Mouse (Mus musculus) thymus, adult 2 months (tissue): ENCODE data around the gene Cnnm3. TPM values are rescaled to one million over a fixed set of nuclear protein-coding genes. Genes with fewer than 3 reads are reported as not detected.

Experiments used
- DNase-seq: peaks from one replicate; pipeline ENCODE4 v3.0.0; 2021
- H3K27ac ChIP-seq: fragments of 200-500 bp; 2 replicates; pipeline ENCODE4 v1.5.1; 2012; ENCODE audit warnings: low read length, control low read depth; ENCODE audit not compliant: control insufficient read depth, insufficient read depth
- H3K27me3 ChIP-seq: fragments of 200-500 bp; 2 replicates; pipeline ENCODE4 v1.6.1; 2012; ENCODE audit warnings: mild to moderate bottlenecking, low read length, moderate library complexity, mixed read lengths; ENCODE audit not compliant: control insufficient read depth, insufficient read depth
- H3K36me3 ChIP-seq: fragments of 200-500 bp; 2 replicates; pipeline ENCODE4 v1.6.1; 2012; ENCODE audit warnings: mild to moderate bottlenecking, low read length, moderate library complexity; ENCODE audit not compliant: control insufficient read depth, insufficient read depth
- H3K4me1 ChIP-seq: fragments of 200-500 bp; replicated peaks from 2 replicates; pipeline ENCODE4 v1.6.1; 2012; ENCODE audit warnings: low read length; ENCODE audit not compliant: control insufficient read depth, insufficient read depth
- H3K4me3 ChIP-seq: fragments of 200-500 bp; 2 replicates; pipeline ENCODE4 v1.5.1; 2012; ENCODE audit warnings: mild to moderate bottlenecking, low read length, control low read depth, moderate library complexity; ENCODE audit not compliant: control insufficient read depth, insufficient read depth
- CTCF ChIP-seq: fragments of 200-500 bp; IDR thresholded peaks from 2 replicates; pipeline ENCODE4 v1.5.1; 2012; ENCODE audit warnings: mild to moderate bottlenecking, control low read depth, low read length, moderate library complexity, borderline replicate concordance; ENCODE audit not compliant: control insufficient read depth, poor library complexity, insufficient read depth; ENCODE audit errors: extremely low read depth
- POLR2A ChIP-seq: fragments of 200-500 bp; IDR thresholded peaks from 2 replicates; pipeline ENCODE4 v1.6.1; 2012; ENCODE audit warnings: mild to moderate bottlenecking, low read length, control low read depth, moderate library complexity; ENCODE audit not compliant: control insufficient read depth, poor library complexity, insufficient read depth; ENCODE audit errors: extremely low read depth
- WGBS: fragments of 180-500 bp; shearing (Covaris S2); methylation state at CpG from one replicate; pipeline ENCODE4 v1.1.7; 2018; 5-methylcytosine and 5-hydroxymethylcytosine counted together
- polyA plus RNA-seq: library from polyadenylated mRNA; depleted of rRNA; stranded (reverse); fragments of >200 nt; gene quantifications from 2 replicates; pipeline ENCODE4 v1.2.3, GENCODE M21; 2012

Gene Cnnm3
- polyA plus RNA-seq, 1 experiment: 51.2 TPM

DNA sequence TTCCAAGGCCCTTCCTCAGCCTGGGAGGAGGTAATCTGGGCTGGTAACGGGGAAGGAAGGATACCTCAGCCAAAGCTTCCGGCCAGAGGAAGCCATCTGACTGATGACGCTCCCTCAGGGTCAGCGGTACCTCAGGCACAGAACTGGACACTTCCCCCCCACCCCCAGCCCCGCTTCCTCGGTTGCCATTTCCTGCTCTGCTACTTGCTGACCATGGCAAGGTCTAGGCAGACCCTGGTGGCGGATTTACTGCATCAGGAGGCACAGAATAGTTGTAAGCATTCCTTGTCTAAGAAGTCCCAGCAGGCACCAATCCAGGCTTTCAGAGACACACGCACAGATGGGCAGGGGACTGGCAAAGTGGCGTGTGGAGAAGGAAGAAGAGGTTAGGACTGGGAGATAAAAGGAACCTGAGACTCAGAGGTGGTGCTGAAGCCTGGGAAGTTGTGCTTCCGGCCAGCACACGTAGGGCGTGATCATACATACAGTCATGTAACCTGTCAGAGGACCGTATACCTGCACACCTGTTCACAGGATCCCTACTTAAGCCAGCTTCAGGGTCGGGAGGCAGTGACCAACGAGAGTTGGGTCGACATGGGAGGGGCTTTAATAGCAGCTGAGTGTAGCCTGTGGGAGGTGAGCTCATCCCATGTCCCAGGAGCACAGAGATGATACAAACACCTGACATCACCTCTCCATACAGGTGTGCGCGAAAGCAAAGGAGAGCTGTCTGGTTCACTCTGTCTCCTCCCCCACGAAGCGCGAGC lies 43.1 kb downstream of the Cnnm3 start:
- no peak for TF ChIP-seq CTCF
- no peak for TF ChIP-seq POLR2A
- Histone ChIP-seq H3K36me3 (no peaks in the 10 kb centered on the region), H3K27me3 (no peaks in the 10 kb centered on the region; the same call in 1 of the 2 replicates), H3K27ac (no peak overlapping the region), H3K4me1 (peaks cover 37% of the 10 kb centered on the region), H3K4me3 (no peak overlapping the region)
- no peak for DNase-seq
- 89% methylated on average over 21 of the region's 21 CpGs for WGBS

GRCm38 (mm10) chr1:36555798-36556395 lies 44.2 kb downstream of the Cnnm3 start:
- peaks cover 39% of the 10 kb centered on the region for H3K4me1 ChIP-seq
- H3K27ac ChIP-seq: no peak overlapping the region
- H3K36me3 ChIP-seq: no peaks in the 10 kb centered on the region
- WGBS: 43% methylated on average over 8 of the region's 8 CpGs
- peak; percentile 16 for DNase-seq
- no peak for TF ChIP-seq POLR2A
- no peak for TF ChIP-seq CTCF
- peak overlapping the region; percentile 57 for H3K4me3 ChIP-seq
- H3K27me3 ChIP-seq: no peaks in the 10 kb centered on the region; the same call in 1 of the 2 replicates

DNA sequence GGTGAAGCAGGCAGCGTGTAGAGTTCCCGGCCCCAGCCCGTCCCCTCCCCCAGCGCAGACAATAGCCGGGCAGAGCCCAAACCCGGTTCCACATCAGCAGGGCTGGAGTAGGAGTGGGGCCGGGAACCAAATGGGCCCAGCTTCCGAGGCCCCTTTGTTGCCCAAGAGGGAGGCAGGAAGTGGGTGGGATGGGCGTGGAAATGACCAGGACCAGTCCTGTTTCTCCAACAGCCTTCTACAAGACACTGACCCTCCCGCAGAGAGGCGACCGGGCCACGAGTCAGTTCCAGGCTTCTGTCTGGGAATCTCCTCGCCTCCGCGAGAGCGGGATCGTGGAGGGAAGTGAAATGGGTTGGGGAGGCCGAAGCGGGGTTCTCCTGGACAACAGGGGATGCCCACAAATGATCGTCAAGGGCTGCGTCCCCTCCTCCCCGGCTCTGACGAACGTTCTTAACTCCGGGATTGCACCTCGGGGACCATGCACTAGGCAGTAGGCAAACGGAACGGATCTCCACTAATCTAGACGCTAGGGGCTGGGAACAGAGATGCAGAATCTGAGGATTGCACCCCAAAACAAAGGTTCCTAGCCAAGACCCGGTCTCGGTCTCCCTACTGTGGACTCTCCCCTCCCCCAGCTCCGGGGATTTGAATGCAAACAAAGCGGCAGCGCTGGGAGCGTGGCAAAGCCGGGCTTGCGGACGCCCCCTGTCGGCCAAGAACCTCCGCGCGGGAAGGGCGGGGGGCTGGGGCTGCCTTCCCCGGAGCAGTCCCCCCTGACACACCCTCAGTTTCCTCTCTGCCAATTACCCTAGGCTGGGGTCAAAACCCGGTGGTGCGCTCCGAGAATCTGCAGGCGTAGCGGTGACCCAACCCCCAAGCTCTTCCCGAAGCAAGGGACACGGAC lies 45.1 kb downstream of the Cnnm3 start:
- Histone ChIP-seq H3K36me3 (no peaks in the 10 kb centered on the region), H3K27ac (no peak overlapping the region), H3K27me3 (no peaks in the 10 kb centered on the region; the same call in 1 of the 2 replicates), H3K4me1 (peaks cover 39% of the 10 kb centered on the region), H3K4me3 (peak overlapping the region; percentile 57)
- peak; percentile 90 for DNase-seq
- TF ChIP-seq CTCF (peak; percentile 94), POLR2A (no peak)
- under 1% methylated on average over 52 of the region's 52 CpGs for WGBS

DNA sequence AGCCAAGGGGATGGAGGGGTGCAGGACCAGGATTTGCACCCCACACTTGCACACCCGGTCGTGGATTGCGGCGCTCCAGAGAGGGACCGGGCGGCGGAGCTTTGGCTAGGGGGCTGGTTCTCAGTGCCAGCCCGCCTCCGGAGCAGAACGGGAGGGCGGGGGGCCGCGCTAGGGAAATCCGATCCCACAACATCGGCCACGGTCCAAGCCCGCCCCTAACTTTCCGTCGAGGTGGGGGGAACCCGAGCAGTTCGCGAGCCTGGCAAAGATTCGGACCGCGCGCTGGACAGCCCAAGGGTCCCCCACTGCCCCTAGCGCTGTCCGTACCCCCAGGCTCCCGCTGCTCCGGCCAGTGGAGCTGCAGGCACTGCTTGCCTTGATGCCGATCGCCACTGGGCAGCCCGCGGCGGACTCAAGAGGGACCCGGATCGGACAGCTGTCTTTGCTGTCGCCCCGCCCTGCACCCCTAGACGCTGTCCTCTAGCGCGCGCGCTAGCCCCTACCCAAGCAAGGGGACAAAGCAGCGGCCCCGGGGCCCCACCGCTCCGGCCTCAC lies 45.9 kb downstream of the Cnnm3 start:
- Histone ChIP-seq H3K27me3 (no peaks in the 10 kb centered on the region; the same call in 1 of the 2 replicates), H3K4me3 (peak overlapping the region; percentile 57), H3K4me1 (peaks cover 39% of the 10 kb centered on the region), H3K27ac (no peak overlapping the region), H3K36me3 (no peaks in the 10 kb centered on the region)
- no peak for TF ChIP-seq POLR2A
- TF ChIP-seq CTCF: no peak
- peak; percentile 46 for DNase-seq
- under 1% methylated on average over 48 of the region's 48 CpGs for WGBS

DNA sequence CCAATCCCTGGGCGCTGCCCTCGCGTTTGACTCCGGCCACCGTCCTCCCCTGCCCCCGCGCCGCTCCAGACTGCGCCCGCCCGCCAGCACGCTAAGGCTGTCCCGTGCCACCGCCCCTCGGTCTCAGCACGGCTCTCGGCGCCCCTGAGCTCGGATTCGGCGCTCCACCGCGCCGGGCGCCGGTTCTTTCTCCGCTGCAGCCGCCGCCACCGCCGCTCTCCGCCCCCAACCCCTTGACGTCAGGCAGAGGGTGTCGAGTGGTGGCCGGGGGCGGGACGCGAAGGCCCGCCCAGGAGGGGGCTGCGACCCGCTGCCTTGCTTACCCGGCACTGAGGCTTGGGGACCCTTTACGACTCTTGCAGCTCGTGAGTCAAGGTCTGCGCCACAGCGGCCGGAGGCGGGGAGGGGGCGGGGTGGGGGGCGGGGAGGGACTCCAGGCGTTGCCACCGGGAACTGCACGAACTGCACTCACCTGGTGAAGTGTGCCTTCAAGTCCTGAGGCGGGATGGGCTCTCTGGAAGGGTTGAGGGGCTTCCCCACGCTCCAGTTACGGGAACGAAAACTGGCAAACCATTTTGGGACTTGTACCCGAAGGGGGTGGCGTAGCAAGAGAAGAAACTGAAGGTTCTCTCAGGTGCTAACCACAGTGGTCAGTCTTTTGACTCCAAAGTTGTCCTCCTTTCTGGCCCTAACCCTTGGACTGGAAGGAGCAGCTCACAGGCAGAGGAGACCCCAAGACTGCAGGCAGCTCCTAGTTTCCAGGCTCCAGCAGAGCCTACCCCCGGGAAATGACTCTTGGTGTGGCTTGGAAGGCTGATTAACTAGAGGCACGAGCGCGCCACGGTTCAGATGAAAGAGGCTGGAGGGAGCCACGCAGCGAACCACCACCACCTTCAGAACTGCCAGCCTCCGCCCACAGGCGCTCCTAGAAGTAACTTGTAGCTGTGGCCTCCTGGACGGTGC lies 46.6 kb downstream of the Cnnm3 start, which contains the start of gene Sema4c:
Gene Sema4c (minus strand): TSS at position 319 of the 963 bp plus-strand sequence.
- no peaks in the 10 kb centered on the region; the same call in 1 of the 2 replicates for H3K27me3 ChIP-seq
- no peak within 1 kb of the TSS for H3K27ac ChIP-seq
- peak; percentile 63 for DNase-seq
- WGBS: 3% methylated on average over 69 of the region's 69 CpGs
- no peaks in the 10 kb centered on the region for H3K36me3 ChIP-seq
- peaks cover 39% of the 10 kb centered on the region for H3K4me1 ChIP-seq
- no peak for TF ChIP-seq POLR2A
- no peak for TF ChIP-seq CTCF
- peak within 1 kb of the TSS; percentile 57 for H3K4me3 ChIP-seq
